Mouse (Mus musculus): ENCODE results near the gene Mylk4. TPM values are rescaled to one million over a fixed set of nuclear protein-coding genes. Genes with fewer than 3 reads are reported as not detected.

Mylk4 gene
- polyA plus RNA-seq, 1 experiment from 2014 or later = 0.40 TPM

- Histone ChIP-seq H3K4me1 (replicated peaks; ENCODE audit: control insufficient read depth, insufficient read depth, low read length) (no peaks in the 10 kb centered on the region), H3K27ac (ENCODE audit: low read depth, low read length) (no peak overlapping the region), H3K4me3 (ENCODE audit: low read depth, low read length) (no peak overlapping the region), H3K4me2 (replicated peaks; ENCODE audit: low read depth, low read length) (no peak overlapping the region), H3K9me3 (ENCODE audit: control insufficient read depth, low read length) (no peaks in the 10 kb centered on the region), H3K27me3 (ENCODE audit: control insufficient read depth, insufficient read depth, low read length) (no peaks in the 10 kb centered on the region), H3K36me3 (ENCODE audit: control insufficient read depth, insufficient read depth, low read length) (no peaks in the 10 kb centered on the region), H3K9ac (ENCODE audit: low read depth, low read length) (no peak overlapping the region)
- WGBS = 81% methylated on average over 3 of the region's 3 CpGs
- DNase-seq (ENCODE audit: low spot score) (no peak), ATAC-seq (ENCODE audit: low FRiP score) (no peak)
These were observed 121.7 kb downstream of the Mylk4 start for GRCm38 (mm10) chr13:32662041-32662440.

DNA sequence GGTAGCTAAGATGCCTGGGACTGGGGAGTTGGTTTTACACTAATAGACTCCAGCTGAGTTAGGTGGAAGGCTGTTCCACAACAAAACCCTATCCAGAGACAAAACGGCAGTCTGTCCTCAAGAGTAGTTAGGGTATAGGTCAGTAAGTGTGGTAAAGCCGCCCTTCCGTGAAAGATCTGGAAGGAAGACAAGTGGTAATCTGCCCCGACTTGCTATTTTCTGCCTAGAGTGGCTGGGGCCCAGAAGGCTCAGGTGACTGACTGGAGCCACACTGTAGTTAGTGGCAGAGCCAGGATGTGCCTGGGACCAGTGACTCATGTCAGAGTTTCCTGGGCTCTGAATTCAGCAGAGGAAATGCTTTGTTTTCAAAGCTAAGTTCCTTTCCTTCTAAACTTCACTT lies 123.5 kb downstream of the Mylk4 start:
- WGBS = 59% methylated on average over 4 of the region's 4 CpGs
- DNase-seq (ENCODE audit: low spot score) (no peak), ATAC-seq (ENCODE audit: low FRiP score) (no peak)

DNA sequence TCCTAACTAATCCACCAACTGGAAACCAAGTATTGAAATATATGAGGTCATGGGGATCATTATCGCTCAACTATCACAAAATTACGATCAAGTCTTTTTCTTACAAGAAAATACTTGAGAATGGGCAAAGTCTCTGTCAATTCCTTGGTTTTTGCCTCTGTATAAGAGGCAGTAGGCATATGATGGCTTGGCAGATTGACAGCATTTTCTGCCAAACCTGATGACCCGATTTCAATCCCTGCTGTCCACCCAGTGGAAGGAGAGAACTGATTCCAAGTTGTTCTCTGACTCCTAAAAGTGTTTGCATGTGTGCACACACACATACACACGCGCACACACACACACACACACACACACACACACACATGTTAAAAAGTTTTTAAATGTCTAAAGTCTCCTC lies 124.5 kb downstream of the Mylk4 start:
- H3K27me3 ChIP-seq (ENCODE audit: control insufficient read depth, insufficient read depth, low read length) = no peaks in the 10 kb centered on the region
- no peaks in the 10 kb centered on the region for H3K4me1 ChIP-seq (replicated peaks; ENCODE audit: control insufficient read depth, insufficient read depth, low read length)
- no peak overlapping the region for H3K4me2 ChIP-seq (replicated peaks; ENCODE audit: low read depth, low read length)
- no peak overlapping the region for H3K27ac ChIP-seq (ENCODE audit: low read depth, low read length)
- DNase-seq (ENCODE audit: low spot score) = no peak
- no peak overlapping the region for H3K4me3 ChIP-seq (ENCODE audit: low read depth, low read length)
- H3K9me3 ChIP-seq (ENCODE audit: control insufficient read depth, low read length) = no peaks in the 10 kb centered on the region
- no peak overlapping the region for H3K9ac ChIP-seq (ENCODE audit: low read depth, low read length)
- no peaks in the 10 kb centered on the region for H3K36me3 ChIP-seq (ENCODE audit: control insufficient read depth, insufficient read depth, low read length)
- ATAC-seq (ENCODE audit: low FRiP score) = no peak
- 96% methylated on average over 5 of the region's 5 CpGs for WGBS

More for the DNA sequence above, 123.5 kb downstream of the Mylk4 start:
- Histone ChIP-seq H3K4me2 (replicated peaks; ENCODE audit: low read depth, low read length) (no peak overlapping the region), H3K4me3 (ENCODE audit: low read depth, low read length) (no peak overlapping the region), H3K4me1 (replicated peaks; ENCODE audit: control insufficient read depth, insufficient read depth, low read length) (no peaks in the 10 kb centered on the region), H3K9ac (ENCODE audit: low read depth, low read length) (no peak overlapping the region), H3K36me3 (ENCODE audit: control insufficient read depth, insufficient read depth, low read length) (no peaks in the 10 kb centered on the region), H3K9me3 (ENCODE audit: control insufficient read depth, low read length) (no peaks in the 10 kb centered on the region), H3K27me3 (ENCODE audit: control insufficient read depth, insufficient read depth, low read length) (no peaks in the 10 kb centered on the region), H3K27ac (ENCODE audit: low read depth, low read length) (no peak overlapping the region)

DNA sequence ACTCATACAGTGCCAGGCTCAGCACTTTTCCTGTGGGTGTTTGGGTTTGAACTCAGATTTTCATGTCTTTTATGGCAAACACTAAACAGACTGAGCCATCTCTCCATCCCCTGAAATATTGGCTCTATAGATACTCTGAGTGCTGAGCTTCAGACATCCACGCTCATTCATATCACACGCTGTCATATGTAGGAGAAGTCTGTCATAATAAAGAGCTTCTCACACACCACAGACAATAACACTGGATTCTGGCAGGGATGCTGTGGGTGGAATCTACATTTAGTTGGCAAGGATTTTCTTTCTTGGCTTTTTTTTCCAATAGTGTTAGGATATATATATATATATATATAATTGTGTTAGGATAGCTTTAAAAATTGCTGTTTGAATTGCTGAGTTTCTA lies 126.2 kb downstream of the Mylk4 start:
- WGBS = 97% methylated on average over 2 of the region's 2 CpGs
- Histone ChIP-seq H3K4me2 (replicated peaks; ENCODE audit: low read depth, low read length) (no peak overlapping the region), H3K27me3 (ENCODE audit: control insufficient read depth, insufficient read depth, low read length) (no peaks in the 10 kb centered on the region), H3K4me1 (replicated peaks; ENCODE audit: control insufficient read depth, insufficient read depth, low read length) (no peaks in the 10 kb centered on the region), H3K27ac (ENCODE audit: low read depth, low read length) (no peak overlapping the region), H3K4me3 (ENCODE audit: low read depth, low read length) (no peak overlapping the region), H3K36me3 (ENCODE audit: control insufficient read depth, insufficient read depth, low read length) (no peaks in the 10 kb centered on the region), H3K9ac (ENCODE audit: low read depth, low read length) (no peak overlapping the region), H3K9me3 (ENCODE audit: control insufficient read depth, low read length) (no peaks in the 10 kb centered on the region)
- ATAC-seq (ENCODE audit: low FRiP score) = no peak
- DNase-seq (ENCODE audit: low spot score) = no peak

Other genes starting within 250 kb of the Mylk4 start
- 14.4 and 18.0 TPM in 2 replicates for gene Wrnip1, start 18.1 kb upstream of the Mylk4 start, polyA plus RNA-seq (2014; fragmentation: Nextera tagmentation; extraction: Ambion mirVana)
- not detected in 2 replicates for gene D930007J09Rik, start 18.9 kb upstream of the Mylk4 start, polyA plus RNA-seq (2014; fragmentation: Nextera tagmentation; extraction: Ambion mirVana)
- gene Serpinb1a, start 67.2 kb upstream of the Mylk4 start, polyA plus RNA-seq (2014; fragmentation: Nextera tagmentation; extraction: Ambion mirVana) = 0.27 TPM in 1 of 2 replicates, not detected in the other
- gene Serpinb1c, start 114.3 kb upstream of the Mylk4 start, polyA plus RNA-seq (2014; fragmentation: Nextera tagmentation; extraction: Ambion mirVana) = not detected in 2 replicates
- gene Serpinb6b, start 181.3 kb upstream of the Mylk4 start, polyA plus RNA-seq (2014; fragmentation: Nextera tagmentation; extraction: Ambion mirVana) = 0.75 and 0.76 TPM in 2 replicates
- 1.1 and 2.2 TPM in 2 replicates for gene Serpinb9, start 219.3 kb upstream of the Mylk4 start, polyA plus RNA-seq (2014; fragmentation: Nextera tagmentation; extraction: Ambion mirVana)
- gene Serpinb9b, start 243.5 kb upstream of the Mylk4 start, polyA plus RNA-seq (2014; fragmentation: Nextera tagmentation; extraction: Ambion mirVana) = 0.08 and 0.14 TPM in 2 replicates

Data from hindbrain, embryonic 11.5 days (tissue).